Mouse (Mus musculus) layer of hippocampus, adult 9-10 months (tissue): ENCODE results near the gene Cherp.

Experiments
- DNase-seq: peaks from one replicate; pipeline ENCODE4 v3.0.0; 2022; ENCODE audit warnings: low spot score

Cherp gene

GRCm38 (mm10) chr8:72413839-72414238 is 61.2 kb downstream of the Cherp start:
- DNase-seq: no peak
